Mouse (Mus musculus) heart, postnatal 0 days (tissue): ENCODE results near the gene Lim2. TPM values are rescaled to one million over a fixed set of nuclear protein-coding genes. Genes with fewer than 3 reads are reported as not detected.

ENCODE experiments used
- ATAC-seq: fragments of 200-750 bp; cut with Nextera tagmentation; 2 replicates; pipeline ENCODE4 v1.8.0; 2017; ENCODE audit warnings: low read depth, moderate number of reproducible peaks, moderate library complexity; ENCODE audit not compliant: insufficient read depth
- DNase-seq: peaks from one replicate; pipeline ENCODE4 v3.0.0-alpha.2; 2016; ENCODE audit warnings: low spot score
- H3K27ac ChIP-seq: fragments of 300-500 bp; sonication (generic); 2 replicates; pipeline ENCODE4 v1.5.1; 2014; ENCODE audit warnings: low read depth, mild to moderate bottlenecking
- H3K27me3 ChIP-seq: fragments of 300-500 bp; sonication (generic); 2 replicates; pipeline ENCODE4 v1.6.1; 2014; ENCODE audit warnings: low read length, mixed read lengths; ENCODE audit not compliant: control insufficient read depth, insufficient read depth
- H3K36me3 ChIP-seq: fragments of 300-500 bp; sonication (generic); replicated peaks from 2 replicates; pipeline ENCODE4 v1.6.1; 2014; ENCODE audit warnings: low read length, mixed read lengths; ENCODE audit not compliant: control insufficient read depth, insufficient read depth
- H3K4me1 ChIP-seq: fragments of 300-500 bp; sonication (generic); 2 replicates; pipeline ENCODE4 v1.6.1; 2014; ENCODE audit warnings: antibody characterized with exemption; ENCODE audit not compliant: control insufficient read depth, insufficient read depth
- H3K4me2 ChIP-seq: fragments of 300-500 bp; sonication (generic); 2 replicates; pipeline ENCODE4 v1.6.1; 2014; ENCODE audit warnings: low read depth, mild to moderate bottlenecking, low read length, moderate library complexity
- H3K4me3 ChIP-seq: fragments of 300-500 bp; sonication (generic); 2 replicates; pipeline ENCODE4 v1.5.1; 2014; ENCODE audit warnings: low read depth, low read length
- H3K9ac ChIP-seq: fragments of 300-500 bp; sonication (generic); replicated peaks from 2 replicates; pipeline ENCODE4 v1.6.1; 2014; ENCODE audit warnings: low read depth, low read length, mixed read lengths
- H3K9me3 ChIP-seq: fragments of 300-500 bp; sonication (generic); replicated peaks from 2 replicates; pipeline ENCODE4 v1.6.1; 2016; ENCODE audit warnings: low read length; ENCODE audit not compliant: control insufficient read depth
- CTCF ChIP-seq: IDR thresholded peaks from 2 replicates; pipeline ENCODE4 v1.5.1; 2016; ENCODE audit warnings: antibody characterized with exemption, control low read depth, low read depth
- EP300 ChIP-seq: IDR thresholded peaks from 2 replicates; pipeline ENCODE4 v1.6.1; 2016; ENCODE audit warnings: antibody characterized with exemption, low read depth
- WGBS: fragments of 180-500 bp; shearing (Covaris S2); extraction: QIAGEN DNeasy Blood & Tissue Kit; methylation state at CpG from one replicate; pipeline ENCODE4 v1.1.7; 2014; 5-methylcytosine and 5-hydroxymethylcytosine counted together
- polyA plus RNA-seq: library from polyadenylated mRNA; unstranded; fragments of >200 nt; fragmentation: Nextera tagmentation; extraction: Ambion mirVana; gene quantifications from 2 replicates; pipeline ENCODE4 v1.2.1, GENCODE M21; 2015
- total RNA-seq: library from RNA; depleted of rRNA; stranded (reverse); fragments of >200 nt; gene quantifications from 2 replicates; pipeline ENCODE4 v1.2.3, GENCODE M21; 2014; ENCODE audit warnings: low replicate concordance

The Lim2 gene
- total and polyA plus RNA-seq, 2 experiments from 2014 or later: not detected

- WGBS: 80% methylated on average over 6 of the region's 6 CpGs
- TF ChIP-seq CTCF (no peak), EP300 (no peak)
- ATAC-seq (no peak), DNase-seq (no peak)
- Histone ChIP-seq H3K4me3 (no peak overlapping the region), H3K9ac (no peak overlapping the region), H3K9me3 (no peaks in the 10 kb centered on the region), H3K27me3 (no peaks in the 10 kb centered on the region), H3K36me3 (peaks cover 73% of the 10 kb centered on the region), H3K27ac (no peak overlapping the region), H3K4me1 (peaks cover 6% of the 10 kb centered on the region; the same call in 1 of the 2 replicates), H3K4me2 (no peak overlapping the region)
Observed at GRCm38 (mm10) chr7:43454371-43454770, 26.9 kb downstream of the Lim2 start.

- peaks cover 9% of the 10 kb centered on the region for H3K4me1 ChIP-seq
- WGBS: 55% methylated on average over 4 of the region's 4 CpGs
- TF ChIP-seq CTCF (no peak), EP300 (no peak)
- DNase-seq: no peak
- no peak within 1 kb of the TSS for H3K27ac ChIP-seq
- H3K4me2 ChIP-seq: no peak within 1 kb of the TSS
- H3K9ac ChIP-seq: no peak within 1 kb of the TSS
- no peaks in the 10 kb centered on the region for H3K9me3 ChIP-seq
- H3K4me3 ChIP-seq: no peak within 1 kb of the TSS
- peaks cover 3% of the 10 kb centered on the region; the same call in 1 of the 2 replicates for H3K36me3 ChIP-seq
- no peaks in the 10 kb centered on the region for H3K27me3 ChIP-seq
- no peak for ATAC-seq
Observed at GRCm38 (mm10) chr7:43462851-43463250, 35.4 kb downstream of the Lim2 start, which contains the start of gene Vsig10l. TSS of gene Vsig10l (plus strand) at chr7:43463151.

GRCm38 (mm10) chr7:43463976-43464375 lies 36.5 kb downstream of the Lim2 start:
- WGBS: 81% methylated on average over 7 of the region's 7 CpGs
- Histone ChIP-seq H3K9ac (no peak overlapping the region), H3K4me2 (no peak overlapping the region), H3K9me3 (no peaks in the 10 kb centered on the region), H3K27me3 (no peaks in the 10 kb centered on the region), H3K4me3 (no peak overlapping the region), H3K36me3 (no peaks in the 10 kb centered on the region), H3K4me1 (peaks cover 9% of the 10 kb centered on the region), H3K27ac (no peak overlapping the region)
- TF ChIP-seq CTCF (no peak), EP300 (no peak)
- DNase-seq: no peak
- ATAC-seq: no peak

GRCm38 (mm10) chr7:43464864-43465343 lies 37.4 kb downstream of the Lim2 start:
- WGBS: 8% methylated on average over 33 of the region's 35 CpGs
- no peak for DNase-seq
- H3K36me3 ChIP-seq: no peaks in the 10 kb centered on the region
- peak overlapping the region; percentile 72 for H3K4me2 ChIP-seq
- no peak overlapping the region for H3K27ac ChIP-seq
- peak; percentile 18; the same call in 1 of the 2 replicates for TF ChIP-seq CTCF
- TF ChIP-seq EP300: no peak
- ATAC-seq: peak; percentile 60
- H3K9me3 ChIP-seq: no peaks in the 10 kb centered on the region
- H3K4me3 ChIP-seq: peak overlapping the region; percentile 43
- H3K27me3 ChIP-seq: no peaks in the 10 kb centered on the region
- H3K9ac ChIP-seq: peak overlapping the region; percentile 38; the same call in 1 of the 2 replicates
- H3K4me1 ChIP-seq: peaks cover 7% of the 10 kb centered on the region

DNA sequence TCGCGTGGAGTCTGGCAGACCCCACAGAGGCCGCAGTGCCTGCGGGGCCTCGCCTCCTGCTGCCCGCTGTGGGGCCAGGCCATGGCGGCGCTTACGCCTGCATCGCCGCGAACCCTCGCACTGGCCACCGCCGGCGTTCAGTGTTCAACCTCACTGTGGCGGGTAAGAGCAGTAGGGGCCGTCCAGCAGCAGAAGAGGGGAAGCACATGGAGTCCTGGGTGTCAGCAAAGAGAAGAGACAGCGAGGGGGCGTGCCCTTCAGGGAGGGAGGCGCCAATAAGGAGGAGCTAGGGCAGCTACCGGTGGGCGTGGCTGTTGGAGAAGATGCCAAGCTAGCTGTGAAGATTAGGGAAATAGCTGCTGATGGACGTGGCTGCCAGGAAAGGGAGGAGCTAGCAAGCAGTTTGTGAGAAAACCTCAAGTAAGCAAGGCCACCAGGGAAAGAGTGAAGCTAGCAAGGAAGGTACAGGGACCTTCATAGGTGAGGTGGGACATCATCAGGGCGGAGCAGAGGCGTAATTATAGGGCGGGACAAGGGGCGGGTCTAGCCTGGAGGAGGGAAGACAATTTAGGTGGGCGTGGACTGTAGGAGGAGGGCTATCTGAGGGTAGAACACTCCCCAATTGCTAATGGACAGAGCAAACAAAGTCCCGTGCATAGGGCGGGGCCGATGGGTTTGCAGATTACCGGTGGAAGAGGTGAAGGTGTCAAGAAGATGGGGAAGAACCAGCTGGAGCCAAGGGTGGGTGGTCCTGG lies 38.1 kb downstream of the Lim2 start:
- under 1% methylated on average over 33 of the region's 33 CpGs for WGBS
- TF ChIP-seq CTCF: no peak; the same call in 1 of the 2 replicates
- no peak for TF ChIP-seq EP300

More for the DNA sequence above, 38.1 kb downstream of the Lim2 start:
- Histone ChIP-seq H3K4me3 (peak overlapping the region; percentile 43), H3K27me3 (no peaks in the 10 kb centered on the region), H3K9ac (peak overlapping the region; percentile 38; the same call in 1 of the 2 replicates), H3K9me3 (no peaks in the 10 kb centered on the region), H3K36me3 (no peaks in the 10 kb centered on the region), H3K4me1 (peaks cover 5% of the 10 kb centered on the region), H3K4me2 (peak overlapping the region; percentile 72), H3K27ac (no peak overlapping the region)
- ATAC-seq (peak; percentile 81), DNase-seq (peak; percentile 90)
